15 mouse cellular contexts compared by ENCODE assay signal in the genomic region with DNA sequence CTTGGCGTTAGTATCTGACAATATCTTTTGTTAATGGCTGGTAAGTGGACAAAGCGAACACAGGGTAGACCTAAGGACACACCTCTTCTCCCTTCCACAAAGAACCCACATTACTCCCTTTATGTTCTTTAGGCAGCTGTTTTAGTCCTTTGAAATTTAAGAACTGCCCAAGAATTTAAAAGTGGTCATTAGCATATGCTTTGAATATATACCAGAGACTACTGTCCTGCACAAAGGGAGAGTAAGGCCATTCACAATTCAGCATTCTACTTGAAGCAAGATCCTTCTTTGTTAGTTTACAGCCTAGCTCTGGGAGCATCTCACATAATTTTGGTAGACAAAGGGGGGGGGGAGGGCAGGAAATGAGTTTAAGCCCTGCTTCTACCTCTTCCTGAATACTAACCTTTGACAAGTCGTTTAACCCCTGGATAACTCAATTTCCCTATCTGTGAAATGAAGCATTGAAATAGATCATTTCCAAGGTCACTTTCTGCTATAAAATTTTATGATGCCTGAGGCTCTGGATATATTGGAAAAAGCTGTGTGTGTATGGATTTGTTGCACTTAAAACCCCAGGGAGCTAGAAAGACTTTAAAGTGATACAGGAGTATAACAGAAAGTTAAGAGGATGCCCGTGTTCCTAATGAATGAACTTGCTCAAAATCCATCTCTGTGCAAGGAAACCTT.
DNase-seq lines count a peak whose midpoint lies in the region; ATAC-seq and TF ChIP-seq lines count a peak whose summit lies in the region.
"Had no signal": no experiment of that assay in that cellular context is flagged by ENCODE, and none has a peak within 500 bp of the region (broad histone marks: within the 10 kb centered on the region; RNA-seq: fewer than 3 reads in every experiment).

No protein-coding gene starts in this region.

- no peak overlapping the region for H3K4me3 ChIP-seq in forebrain, embryonic 10.5 days
- H3K4me3 ChIP-seq in forebrain, postnatal 0 days (ENCODE audit: low read depth, low read length) = no peak overlapping the region
- H3K4me3 ChIP-seq in liver, embryonic 16.5 days (ENCODE audit: low read depth, low read length) = no peak overlapping the region
- no peak overlapping the region for H3K4me3 ChIP-seq in liver, embryonic 11.5 days (ENCODE audit: low read depth, low read length)
- no peak overlapping the region for H3K4me3 ChIP-seq in liver, postnatal 0 days (ENCODE audit: low read depth, low read length)

- no peak for TF ChIP-seq EP300 in liver, postnatal 0 days (IDR thresholded peaks at IDR 0.05; ENCODE audit: low read depth)

- ATAC-seq in forebrain, postnatal 0 days = no peak
- no peak for ATAC-seq in liver, embryonic 16.5 days (ENCODE audit: low read depth)
- ATAC-seq in liver, embryonic 11.5 days (replicated peaks; ENCODE audit: low FRiP score) = no peak
- no peak for ATAC-seq in liver, postnatal 0 days
- ATAC-seq: inflammation-experienced regulatory T-cells, adult 6 months had no signal

- no peak for DNase-seq in forebrain, embryonic 10.5 days (ENCODE audit: extremely low spot score, low spot score)
- no peak for DNase-seq in forebrain, postnatal 0 days
- DNase-seq in liver, embryonic 11.5 days (ENCODE audit: low spot score) = no peak
- DNase-seq in brain, embryonic 14.5 days (ENCODE audit: low read depth) = peak; percentile 46
- DNase-seq in liver, postnatal 0 days = no peak
- no peak for DNase-seq in urinary bladder, postnatal 36 days (ENCODE audit: low spot score in 2 of 2)
- no peak for DNase-seq in MN1 (ENCODE audit: low spot score)
- DNase-seq: cerebellum, adult 9-10 months; gastrocnemius, postnatal 36 days; right cerebral cortex, postnatal 14 days; thymus, adult 18-20 months had no signal

- WGBS in forebrain, embryonic 10.5 days = 44% methylated on average over 4 of the region's 4 CpGs
- WGBS in forebrain, postnatal 0 days = 24% methylated on average over 4 of the region's 4 CpGs
- WGBS in liver, embryonic 16.5 days (ENCODE audit: insufficient replicate concordance) = 50% methylated on average over 4 of the region's 4 CpGs
- WGBS in liver, embryonic 11.5 days = 65% methylated on average over 4 of the region's 4 CpGs
- WGBS in liver, postnatal 0 days (ENCODE audit: insufficient replicate concordance) = 63% methylated on average over 4 of the region's 4 CpGs

- peaks cover 58% of the 10 kb centered on the region for H3K4me1 ChIP-seq in forebrain, embryonic 10.5 days
- H3K4me1 ChIP-seq in forebrain, postnatal 0 days (ENCODE audit: insufficient read depth) = no peaks in the 10 kb centered on the region
- peaks cover 39% of the 10 kb centered on the region for H3K4me1 ChIP-seq in liver, embryonic 16.5 days (ENCODE audit: control insufficient read depth, low read depth, low read length)
- H3K4me1 ChIP-seq in liver, embryonic 11.5 days (replicated peaks; ENCODE audit: control insufficient read depth, insufficient read depth, low read length) = peaks cover 25% of the 10 kb centered on the region
- H3K4me1 ChIP-seq in liver, postnatal 0 days (ENCODE audit: insufficient read depth) = peaks cover 24% of the 10 kb centered on the region

- no peak for TF ChIP-seq CTCF in forebrain, postnatal 0 days (IDR thresholded peaks at IDR 0.05; ENCODE audit: low read depth)
- TF ChIP-seq CTCF in brain, embryonic 14.5 days (IDR thresholded peaks at IDR 0.05; ENCODE audit: borderline replicate concordance, extremely low read depth, insufficient read depth, insufficient read length) = no peak
- no peak for TF ChIP-seq CTCF in liver, postnatal 0 days (IDR thresholded peaks at IDR 0.05; ENCODE audit: low read depth)

- H3K4me2 ChIP-seq in forebrain, postnatal 0 days (ENCODE audit: low read depth) = no peak overlapping the region
- H3K4me2 ChIP-seq in liver, embryonic 16.5 days (ENCODE audit: low read depth, low read length) = no peak overlapping the region
- H3K4me2 ChIP-seq in liver, embryonic 11.5 days = no peak overlapping the region
- no peak overlapping the region for H3K4me2 ChIP-seq in liver, postnatal 0 days (ENCODE audit: low read depth, low read length)

- no peaks in the 10 kb centered on the region for H3K36me3 ChIP-seq in forebrain, embryonic 10.5 days (replicated peaks)
- no peaks in the 10 kb centered on the region for H3K36me3 ChIP-seq in forebrain, postnatal 0 days (ENCODE audit: insufficient read depth)
- H3K36me3 ChIP-seq in liver, embryonic 16.5 days (ENCODE audit: control insufficient read depth, insufficient read depth) = no peaks in the 10 kb centered on the region
- H3K36me3 ChIP-seq in liver, embryonic 11.5 days (ENCODE audit: control insufficient read depth, insufficient read depth, low read length) = no peaks in the 10 kb centered on the region
- H3K36me3 ChIP-seq in liver, postnatal 0 days (replicated peaks; ENCODE audit: insufficient read depth, low read length) = no peaks in the 10 kb centered on the region

- H3K27ac ChIP-seq in forebrain, embryonic 10.5 days = peak overlapping the region; percentile 72
- no peak overlapping the region for H3K27ac ChIP-seq in forebrain, postnatal 0 days (ENCODE audit: low read depth, low read length)
- H3K27ac ChIP-seq in liver, embryonic 16.5 days (ENCODE audit: low read length) = peak overlapping the region; percentile 34; the same call in 1 of the 2 replicates
- no peak overlapping the region for H3K27ac ChIP-seq in liver, embryonic 11.5 days (ENCODE audit: low read depth, low read length)
- H3K27ac ChIP-seq in liver, postnatal 0 days (ENCODE audit: low read depth) = peak overlapping the region; percentile 11; the same call in 1 of the 2 replicates
- H3K27ac ChIP-seq: liver, embryonic 14.5 days; macrophage had no signal

- no peaks in the 10 kb centered on the region for H3K27me3 ChIP-seq in forebrain, embryonic 10.5 days (ENCODE audit: poor library complexity, severe bottlenecking)
- H3K27me3 ChIP-seq in forebrain, postnatal 0 days (ENCODE audit: insufficient read depth, low read length) = no peaks in the 10 kb centered on the region
- no peaks in the 10 kb centered on the region for H3K27me3 ChIP-seq in liver, embryonic 16.5 days (ENCODE audit: control insufficient read depth, insufficient read depth, low read depth, low read length)
- no peaks in the 10 kb centered on the region for H3K27me3 ChIP-seq in liver, embryonic 11.5 days (replicated peaks; ENCODE audit: control insufficient read depth, insufficient read depth, low read length)
- no peaks in the 10 kb centered on the region for H3K27me3 ChIP-seq in liver, postnatal 0 days (ENCODE audit: insufficient read depth, low read length)

- TF ChIP-seq POLR2A in brain, embryonic 14.5 days (IDR thresholded peaks at IDR 0.05; ENCODE audit: borderline replicate concordance, extremely low read depth, insufficient read depth, insufficient read length, poor library complexity, severe bottlenecking) = no peak

- H3K9me3 ChIP-seq in forebrain, embryonic 10.5 days = 0 out of 2 replicates have a peak, but pooled peaks cover under 1% of the 10 kb centered on the region
- H3K9me3 ChIP-seq in forebrain, postnatal 0 days (ENCODE audit: low read length) = no peaks in the 10 kb centered on the region
- no peaks in the 10 kb centered on the region for H3K9me3 ChIP-seq in liver, embryonic 16.5 days (replicated peaks; ENCODE audit: control insufficient read depth, low read length)
- H3K9me3 ChIP-seq in liver, embryonic 11.5 days (ENCODE audit: control insufficient read depth, low read length) = no peaks in the 10 kb centered on the region
- 0 out of 2 replicates have a peak, but pooled peaks cover under 1% of the 10 kb centered on the region for H3K9me3 ChIP-seq in liver, postnatal 0 days (ENCODE audit: low read length)

- no peak overlapping the region for H3K9ac ChIP-seq in forebrain, postnatal 0 days
- H3K9ac ChIP-seq in liver, embryonic 16.5 days (ENCODE audit: low read depth, low read length) = no peak overlapping the region
- H3K9ac ChIP-seq in liver, embryonic 11.5 days (ENCODE audit: low read depth, low read length) = no peak overlapping the region
- H3K9ac ChIP-seq in liver, postnatal 0 days (replicated peaks) = no peak overlapping the region
- H3K9ac ChIP-seq: liver, embryonic 14.5 days had no signal

Comparison
In these comparisons a context has a peak if more than half of its experiments do, and no peak if none do; other contexts are left out.
1. H3K27ac ChIP-seq: peak in forebrain, embryonic 10.5 days (single experiment), liver, embryonic 16.5 days (single experiment) and liver, postnatal 0 days (single experiment); none in forebrain, postnatal 0 days (single experiment) and liver, embryonic 11.5 days (single experiment).